Mouse (Mus musculus) heart, postnatal 25 days (tissue): ENCODE measurements around the gene Gm28845. TPM values are rescaled to one million over a fixed set of nuclear protein-coding genes. Genes with fewer than 3 reads are reported as not detected.
"Not testable (repeated sequence)": the region's sequence is repeated elsewhere in the genome, so short reads cannot be mapped to it uniquely, and the experiment has no call there.

Experiments used
- DNase-seq: peaks from one replicate; pipeline ENCODE4 v3.0.0; 2022; ENCODE audit warnings: low spot score
- intact Hi-C: fragments of 180-260 bp; cut with DNase I; formaldehyde crosslinking; loops from one replicate; pipeline ENCODE4 v1.15.1; 2025
- total RNA-seq, 2 experiments: library from RNA; stranded (reverse); gene quantifications; 2 replicates each; pipeline ENCODE4 v1.2.3; 2021

Gene Gm28845
- total RNA-seq, 2 experiments from 2014 or later: not detected

- intact Hi-C loops: no loop called here
- no peak for DNase-seq
Observed at GRCm38 (mm10) chr1:65109756-65110435, 9.5 kb downstream of the Gm28845 start.

DNA sequence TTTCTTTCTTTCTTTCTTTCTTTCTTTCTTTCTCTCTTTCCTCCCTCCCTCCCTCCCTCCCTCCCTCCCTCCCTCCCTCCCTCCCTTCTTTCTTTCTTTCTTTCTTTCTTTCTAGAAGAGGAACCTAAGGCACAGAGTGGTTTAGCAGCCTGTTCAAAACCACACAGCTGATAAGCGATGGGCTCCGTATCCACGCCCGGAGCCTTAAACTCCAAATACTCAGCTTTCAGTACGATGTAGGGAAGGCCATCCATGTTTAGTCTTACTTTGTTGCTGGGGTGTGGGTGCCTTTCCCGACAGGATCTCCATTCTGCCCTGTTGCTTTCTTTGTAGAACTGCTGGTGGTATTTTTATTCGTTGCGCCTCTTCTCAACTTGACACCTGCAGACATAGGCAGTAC, 10.2 kb downstream of the Gm28845 start:
- DNase-seq: no peak
- intact Hi-C loops: no loop called here

DNA sequence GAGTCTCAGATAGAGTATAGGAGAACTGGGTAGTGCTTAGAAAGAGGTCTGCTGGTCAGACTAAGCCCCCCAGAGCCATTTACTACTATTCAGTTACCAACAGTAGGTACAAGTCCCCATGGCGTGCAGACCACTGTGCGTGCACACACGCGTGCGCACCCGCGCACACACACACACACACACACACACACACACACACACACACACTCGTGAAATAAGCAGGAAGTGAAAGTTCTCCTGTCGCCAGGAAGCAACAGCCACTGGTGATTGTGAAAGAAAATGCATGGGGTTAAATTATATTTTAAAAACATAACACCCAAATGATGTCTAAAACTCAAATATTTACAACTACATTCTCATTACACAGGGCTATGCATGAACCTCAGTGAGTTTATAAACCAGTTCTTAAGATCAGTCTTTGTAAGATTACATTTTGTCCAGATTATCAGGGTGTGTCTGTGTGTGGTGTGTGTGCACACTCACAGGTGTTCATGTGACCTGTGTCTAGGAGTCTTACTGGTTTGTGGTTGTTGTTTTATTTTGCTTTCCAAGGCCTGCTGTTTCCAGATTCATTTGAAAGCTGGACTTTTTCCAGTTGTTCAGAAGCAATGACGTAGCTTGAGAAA, 11.6 kb downstream of the Gm28845 start:
- intact Hi-C loops: no loop called here
- no peak for DNase-seq

DNA sequence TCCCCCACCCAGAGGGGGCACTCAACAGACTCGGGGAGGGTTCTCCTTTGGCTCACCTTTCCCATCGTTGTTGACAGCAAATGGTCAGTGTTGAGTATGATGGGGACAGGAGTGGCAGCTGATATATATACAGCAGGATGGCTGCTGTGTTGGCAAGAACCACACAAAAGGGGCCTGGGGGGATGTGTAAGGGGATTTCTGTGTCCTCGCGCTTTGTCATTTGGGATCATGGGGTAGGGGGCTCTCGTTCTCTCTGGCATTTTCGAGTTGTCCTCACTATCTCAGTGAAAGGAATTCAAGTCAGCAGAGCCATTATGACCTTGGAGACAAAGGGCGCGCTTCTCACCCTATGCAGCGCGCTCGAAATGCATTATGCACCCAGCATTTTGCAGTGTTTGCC, 16.1 kb downstream of the Gm28845 start, which contains the start of gene Cryga:
Gene Cryga, minus strand, starts transcription at position 101 of the 400 bp plus-strand sequence.
- DNase-seq: no peak
- intact Hi-C loops: no loop called here

DNA sequence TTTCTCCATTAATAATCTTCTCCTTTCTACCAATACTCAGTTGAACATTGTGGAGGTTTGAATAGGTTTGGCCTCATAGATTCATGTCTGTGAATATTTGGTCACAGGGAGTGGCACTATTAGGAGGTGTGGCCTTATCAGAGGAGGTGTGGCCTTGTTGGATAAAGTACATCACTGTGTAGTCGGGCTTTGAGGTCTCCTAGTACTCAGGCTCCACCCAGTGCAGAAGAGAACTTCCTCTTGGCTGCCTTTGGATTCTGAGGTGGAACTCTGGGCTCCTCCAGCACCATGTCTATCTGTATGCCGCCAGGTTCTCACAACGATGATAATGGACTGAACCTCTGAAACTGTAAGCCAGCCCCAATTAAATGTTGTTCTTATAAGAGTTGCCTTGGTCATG, 22.4 kb downstream of the Gm28845 start:
- DNase-seq: no peak

GRCm38 (mm10) chr1:65091566-65091965, 27.8 kb downstream of the Gm28845 start:
- intact Hi-C loops: no loop called here
- no peak for DNase-seq

More for the DNA sequence above, 22.4 kb downstream of the Gm28845 start:
- intact Hi-C loops: no loop called here

DNA sequence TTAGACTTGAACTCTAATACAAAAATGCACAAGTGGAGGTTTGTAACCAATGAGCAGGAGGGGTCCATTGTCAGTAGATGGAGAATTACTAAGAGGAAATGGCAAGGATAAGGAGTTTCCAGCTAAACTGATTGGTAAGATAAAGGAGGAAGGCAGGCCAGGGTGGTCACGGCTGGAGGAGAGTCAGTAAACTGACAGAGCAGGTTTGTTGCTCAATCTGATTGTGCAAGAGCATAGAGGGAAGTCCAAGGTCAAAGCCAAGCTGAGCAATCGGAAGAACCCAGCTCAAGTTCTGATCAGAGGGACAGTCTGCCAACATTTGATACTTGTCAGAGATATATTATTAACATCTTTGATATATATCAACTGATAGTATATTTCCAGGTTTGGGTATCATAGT, 29.0 kb downstream of the Gm28845 start:
- no peak for DNase-seq
- intact Hi-C loops: no loop called here

- intact Hi-C loops: no loop called here
- no peak for DNase-seq
Observed at GRCm38 (mm10) chr1:65088567-65089356, 30.6 kb downstream of the Gm28845 start.

GRCm38 (mm10) chr1:65082188-65082587, 37.2 kb downstream of the Gm28845 start, which contains the start of gene Crygb:
Crygb (minus strand) TSS chr1:65082288.
- DNase-seq: no peak
- intact Hi-C loops: no loop called here

DNA sequence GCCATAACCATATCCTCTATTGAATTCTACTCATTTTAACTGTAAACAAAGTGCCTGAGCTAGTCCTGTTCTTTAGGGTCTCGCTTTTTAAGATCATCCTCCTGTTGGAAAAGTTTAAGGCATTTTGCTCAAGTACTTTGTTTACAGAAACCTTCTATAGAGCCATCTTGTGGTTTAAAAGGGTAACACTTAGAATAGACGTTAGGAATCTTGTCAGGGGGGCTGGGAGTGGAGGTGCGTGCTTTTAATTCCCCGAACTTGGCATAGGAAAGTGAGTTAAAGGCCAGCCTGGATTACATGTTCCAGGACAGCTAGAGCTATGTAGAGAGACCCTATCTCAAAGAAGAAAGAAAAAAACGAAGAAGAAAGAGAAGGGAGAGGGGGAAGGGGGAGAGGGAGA, 43.8 kb downstream of the Gm28845 start:
- no peak for DNase-seq
- intact Hi-C loops: no loop called here

DNA sequence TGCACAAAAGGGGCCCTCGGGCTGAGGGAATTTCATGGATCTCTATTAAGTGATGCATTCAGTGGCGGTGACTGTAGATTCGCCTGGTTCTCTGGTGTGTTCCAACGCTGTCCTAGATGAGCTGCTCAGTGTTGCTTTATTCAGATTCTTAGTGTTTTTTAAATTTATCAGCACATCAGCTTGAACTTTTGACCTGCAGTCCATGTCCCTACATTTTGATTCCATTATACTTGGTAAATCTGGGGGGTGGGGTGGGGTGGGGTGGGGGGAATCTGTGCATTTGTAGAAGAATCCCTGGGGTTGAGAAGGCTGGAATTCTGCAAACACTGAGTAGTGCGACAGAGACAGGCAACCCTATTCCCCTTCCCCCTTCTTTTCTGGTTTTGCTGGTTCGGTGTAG, 45.8 kb downstream of the Gm28845 start, which contains the start of gene Crygc:
Gene Crygc, minus strand, starts transcription at position 101 of the 400 bp plus-strand sequence.
- intact Hi-C loops: no loop called here
- no peak for DNase-seq

GRCm38 (mm10) chr1:65067842-65068241, 51.5 kb downstream of the Gm28845 start:
- no peak for DNase-seq
- intact Hi-C loops: no loop called here

GRCm38 (mm10) chr1:65064201-65064600, 55.2 kb downstream of the Gm28845 start:
- intact Hi-C loops: no loop called here

GRCm38 (mm10) chr1:65063352-65063751, 56.0 kb downstream of the Gm28845 start, which contains the start of gene Crygd:
Crygd (minus strand) TSS chr1:65063452.
- no peak for DNase-seq
- intact Hi-C loops: no loop called here

More at GRCm38 (mm10) chr1:65064201-65064600, 55.2 kb downstream of the Gm28845 start:
- DNase-seq: no peak

- intact Hi-C loops: no loop called here
- no peak for DNase-seq
Observed at GRCm38 (mm10) chr1:65052140-65052539, 67.2 kb downstream of the Gm28845 start.

DNA sequence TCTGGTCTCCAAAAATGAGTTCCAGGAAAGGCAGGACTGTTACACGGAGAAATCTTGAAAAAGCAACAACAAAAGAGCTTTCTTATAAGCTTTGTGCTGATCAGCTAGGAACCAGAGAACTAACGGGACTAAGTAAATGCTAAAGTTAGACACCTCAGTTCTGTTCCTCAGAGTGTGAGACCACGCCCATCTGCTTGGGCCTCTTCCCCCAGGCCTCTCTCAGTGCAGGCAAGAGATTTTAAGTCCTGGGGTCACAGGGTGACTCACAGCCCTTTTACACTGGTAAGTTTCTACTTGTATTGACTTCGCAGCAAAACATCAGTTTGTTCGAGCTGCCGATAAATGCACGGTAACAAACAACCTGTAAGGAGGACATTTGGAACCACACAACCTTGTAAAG, 67.7 kb downstream of the Gm28845 start:
- DNase-seq: no peak
- intact Hi-C loops: no loop called here

DNA sequence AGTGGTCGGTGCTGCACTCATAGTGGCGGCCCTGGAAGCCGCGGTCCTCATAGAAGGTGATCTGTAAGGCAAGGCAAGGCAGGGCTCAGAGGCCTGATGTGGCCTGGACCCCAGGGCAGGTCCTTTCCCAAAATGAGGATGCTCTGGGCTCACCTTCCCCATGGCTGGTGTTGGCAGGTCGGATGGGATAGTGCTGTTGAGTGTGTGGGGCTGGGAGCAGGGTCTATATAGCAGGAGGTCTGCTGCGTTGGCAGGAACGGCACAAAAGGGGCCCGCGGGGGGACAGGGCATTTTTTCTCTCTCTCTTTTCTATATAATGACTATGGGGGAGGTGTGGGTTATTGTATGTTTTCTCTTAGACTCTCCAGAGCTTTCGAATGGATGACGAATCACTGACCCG, 68.4 kb downstream of the Gm28845 start, which contains the start of gene Cryge:
Gene Cryge, minus strand, starts transcription at position 198 of the 400 bp plus-strand sequence.
- intact Hi-C loops, DNase-seq: not testable (repeated sequence)
